Mouse (Mus musculus) lung, embryonic 16.5 days (tissue): ENCODE results near the gene Sipa1l2. TPM values are rescaled to one million over a fixed set of nuclear protein-coding genes. Genes with fewer than 3 reads are reported as not detected.

Experiments used
- ATAC-seq: fragments of 200-750 bp; cut with Nextera tagmentation; 2 replicates; pipeline ENCODE4 v1.8.0; 2017; ENCODE audit warnings: low read depth, mild to moderate bottlenecking, moderate library complexity
- H3K27ac ChIP-seq: fragments of 300-500 bp; sonication (generic); 2 replicates; pipeline ENCODE4 v1.5.1; 2014; ENCODE audit warnings: mild to moderate bottlenecking, control low read depth, low read length
- H3K27me3 ChIP-seq: fragments of 300-500 bp; sonication (generic); 2 replicates; pipeline ENCODE4 v1.6.1; 2014; ENCODE audit warnings: low read depth, low read length, mixed read lengths; ENCODE audit not compliant: control insufficient read depth, insufficient read depth
- H3K36me3 ChIP-seq: fragments of 300-500 bp; sonication (generic); 2 replicates; pipeline ENCODE4 v1.6.1; 2014; ENCODE audit warnings: low read length; ENCODE audit not compliant: control insufficient read depth, insufficient read depth
- H3K4me1 ChIP-seq: fragments of 300-500 bp; sonication (generic); replicated peaks from 2 replicates; pipeline ENCODE4 v1.6.1; 2014; ENCODE audit warnings: low read length, mixed read lengths; ENCODE audit not compliant: control insufficient read depth, insufficient read depth
- H3K4me2 ChIP-seq: fragments of 300-500 bp; sonication (generic); 2 replicates; pipeline ENCODE4 v1.6.1; 2014; ENCODE audit warnings: low read depth, low read length, control low read depth
- H3K4me3 ChIP-seq: fragments of 300-500 bp; sonication (generic); 2 replicates; pipeline ENCODE4 v1.5.1; 2014; ENCODE audit warnings: mild to moderate bottlenecking, low read length, control low read depth
- H3K9ac ChIP-seq: fragments of 300-500 bp; sonication (generic); 2 replicates; pipeline ENCODE4 v1.6.1; 2014; ENCODE audit warnings: low read length, control low read depth
- H3K9me3 ChIP-seq: fragments of 300-500 bp; sonication (generic); 2 replicates; pipeline ENCODE4 v1.6.1; 2016; ENCODE audit warnings: low read length; ENCODE audit not compliant: control insufficient read depth
- WGBS: fragments of 180-500 bp; shearing (Covaris S2); extraction: QIAGEN DNeasy Blood & Tissue Kit; methylation state at CpG from one replicate; pipeline ENCODE4 v1.1.7; 2014; 5-methylcytosine and 5-hydroxymethylcytosine counted together
- polyA plus RNA-seq: library from polyadenylated mRNA; unstranded; fragments of >200 nt; fragmentation: Nextera tagmentation; extraction: Ambion mirVana; gene quantifications from 2 replicates; pipeline ENCODE4 v1.2.1, GENCODE M21; 2015

Sipa1l2 gene
- polyA plus RNA-seq, 1 experiment from 2014 or later: 13.3 TPM

- H3K27me3 ChIP-seq: no peaks in the 10 kb centered on the region
- no peak overlapping the region for H3K9ac ChIP-seq
- H3K4me1 ChIP-seq: peaks cover 17% of the 10 kb centered on the region
- ATAC-seq: no peak
- no peaks in the 10 kb centered on the region for H3K9me3 ChIP-seq
- no peak overlapping the region for H3K4me3 ChIP-seq
- H3K36me3 ChIP-seq: no peaks in the 10 kb centered on the region
- 75% methylated on average over 5 of the region's 5 CpGs for WGBS
- no peak overlapping the region for H3K4me2 ChIP-seq
- no peak overlapping the region for H3K27ac ChIP-seq
Measured at GRCm38 (mm10) chr8:125500005-125500404, 69.6 kb downstream of the Sipa1l2 start.

- H3K9me3 ChIP-seq: no peaks in the 10 kb centered on the region
- H3K36me3 ChIP-seq: no peaks in the 10 kb centered on the region
- peaks cover 10% of the 10 kb centered on the region; the same call in 1 of the 2 replicates for H3K4me1 ChIP-seq
- H3K4me2 ChIP-seq: no peak overlapping the region
- no peak overlapping the region for H3K4me3 ChIP-seq
- H3K27me3 ChIP-seq: no peaks in the 10 kb centered on the region
- 0 out of 2 replicates have a peak overlapping the region, but pooled peaks have one; percentile 3 for H3K9ac ChIP-seq
- peak; percentile 38; the same call in 1 of the 2 replicates for ATAC-seq
- H3K27ac ChIP-seq: no peak overlapping the region
- 59% methylated on average over 10 of the region's 10 CpGs for WGBS
Measured at GRCm38 (mm10) chr8:125498508-125498907, 71.1 kb downstream of the Sipa1l2 start.

DNA sequence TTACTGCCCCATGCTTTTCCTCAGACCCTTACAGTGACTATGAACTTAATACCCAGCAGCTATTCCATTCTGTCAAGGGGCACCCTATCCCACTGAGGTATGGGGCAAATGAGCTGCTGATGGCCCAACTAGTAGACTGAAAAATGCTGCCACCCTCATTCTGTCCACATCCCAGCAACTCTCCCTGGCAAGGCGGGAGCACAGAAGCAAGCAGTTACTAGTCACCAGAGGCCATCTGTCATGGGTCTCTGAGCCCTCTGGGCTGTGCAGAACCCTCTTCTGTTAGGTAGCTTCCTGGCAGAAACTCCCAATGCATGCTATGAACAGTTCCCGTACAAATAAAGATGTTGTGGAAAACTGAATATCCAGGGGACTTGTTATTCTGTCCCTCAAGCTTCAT is 74.1 kb downstream of the Sipa1l2 start:
- H3K4me1 ChIP-seq: peaks cover 10% of the 10 kb centered on the region; the same call in 1 of the 2 replicates
- H3K27me3 ChIP-seq: no peaks in the 10 kb centered on the region
- H3K36me3 ChIP-seq: peaks cover 10% of the 10 kb centered on the region
- H3K4me2 ChIP-seq: no peak overlapping the region
- no peaks in the 10 kb centered on the region for H3K9me3 ChIP-seq
- 84% methylated on average over 2 of the region's 2 CpGs for WGBS
- H3K4me3 ChIP-seq: no peak overlapping the region
- ATAC-seq: no peak
- H3K9ac ChIP-seq: no peak overlapping the region
- H3K27ac ChIP-seq: no peak overlapping the region

GRCm38 (mm10) chr8:125493254-125493815 is 76.3 kb downstream of the Sipa1l2 start:
- Histone ChIP-seq H3K9me3 (no peaks in the 10 kb centered on the region), H3K4me2 (no peak overlapping the region), H3K27ac (no peak overlapping the region), H3K36me3 (peaks cover 15% of the 10 kb centered on the region), H3K4me1 (peaks cover 21% of the 10 kb centered on the region), H3K9ac (no peak overlapping the region), H3K4me3 (no peak overlapping the region), H3K27me3 (no peaks in the 10 kb centered on the region)
- no peak for ATAC-seq
- 31% methylated on average over 6 of the region's 6 CpGs for WGBS

- 64% methylated on average over 11 of the region's 11 CpGs for WGBS
- Histone ChIP-seq H3K4me3 (no peak overlapping the region), H3K9me3 (no peaks in the 10 kb centered on the region), H3K4me2 (no peak overlapping the region), H3K9ac (no peak overlapping the region), H3K27ac (no peak overlapping the region), H3K27me3 (no peaks in the 10 kb centered on the region), H3K36me3 (peaks cover 15% of the 10 kb centered on the region), H3K4me1 (peaks cover 21% of the 10 kb centered on the region)
- ATAC-seq: no peak
Measured at GRCm38 (mm10) chr8:125492416-125492815, 77.2 kb downstream of the Sipa1l2 start.

DNA sequence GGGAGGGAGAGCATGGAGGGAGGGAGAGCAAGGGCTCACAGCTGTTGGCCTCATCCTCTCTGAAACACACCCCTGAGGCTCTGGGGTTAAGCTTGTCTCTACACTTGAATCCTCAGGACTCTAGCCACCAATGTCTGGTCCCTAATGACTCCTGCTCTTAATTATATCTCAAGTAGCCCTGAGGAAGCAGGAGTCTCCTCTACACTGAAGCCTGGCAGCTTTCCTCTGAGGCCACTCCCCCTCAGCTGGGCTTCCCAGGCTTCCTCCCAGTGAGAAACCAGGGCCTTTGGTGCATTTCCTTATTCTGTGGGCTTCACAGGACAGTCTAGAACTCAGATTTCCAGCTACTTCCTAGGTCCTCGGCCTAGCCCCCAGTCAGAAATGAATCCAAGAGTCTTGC is 80.9 kb downstream of the Sipa1l2 start:
- Histone ChIP-seq H3K4me3 (no peak overlapping the region), H3K36me3 (peaks cover 17% of the 10 kb centered on the region), H3K27ac (peak overlapping the region; percentile 16; the same call in 1 of the 2 replicates), H3K9ac (no peak overlapping the region), H3K4me1 (peaks cover 15% of the 10 kb centered on the region), H3K4me2 (no peak overlapping the region), H3K27me3 (no peaks in the 10 kb centered on the region), H3K9me3 (no peaks in the 10 kb centered on the region)
- WGBS: 27% methylated on average over 1 of the region's 1 CpGs
- 0 out of 2 replicates have a peak, but pooled peaks have one; percentile 37 for ATAC-seq

- peaks cover 13% of the 10 kb centered on the region for H3K4me1 ChIP-seq
- 79% methylated on average over 3 of the region's 3 CpGs for WGBS
Measured at GRCm38 (mm10) chr8:125485715-125486114, 83.9 kb downstream of the Sipa1l2 start.

DNA sequence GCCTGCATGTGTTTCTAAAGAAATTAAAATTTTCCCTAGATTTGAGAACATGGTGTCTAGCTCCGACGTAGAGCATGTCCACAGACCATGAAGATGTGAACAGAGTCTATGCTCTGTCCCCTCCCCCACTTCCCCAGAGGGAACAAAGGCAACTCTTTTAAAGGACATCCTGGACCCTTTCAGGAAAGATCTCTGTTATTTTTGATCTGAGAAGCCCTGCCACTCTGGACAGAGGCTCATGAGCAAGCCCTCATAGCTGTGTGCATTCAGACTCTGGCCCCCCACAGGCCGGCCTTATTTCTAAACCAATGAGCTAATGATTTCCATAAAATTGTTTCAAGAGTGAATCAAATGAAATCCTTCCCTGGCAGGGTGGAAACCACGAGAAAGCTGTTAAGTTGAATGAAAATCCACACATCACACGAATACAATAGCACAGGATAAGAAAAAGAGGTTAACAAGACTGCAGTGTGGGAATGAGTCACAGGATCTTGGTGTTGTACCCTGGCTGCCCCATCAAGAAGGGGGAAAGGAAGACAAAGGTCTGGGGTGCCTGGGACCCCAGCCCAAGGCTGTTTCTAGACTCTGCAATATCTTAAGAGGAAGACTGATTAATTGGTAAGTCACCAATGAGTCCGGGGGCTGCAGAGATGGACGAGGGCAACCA is 84.9 kb downstream of the Sipa1l2 start:
- H3K4me3 ChIP-seq: no peak overlapping the region
- no peaks in the 10 kb centered on the region for H3K9me3 ChIP-seq
- H3K27me3 ChIP-seq: no peaks in the 10 kb centered on the region
- H3K27ac ChIP-seq: no peak overlapping the region; the same call in 1 of the 2 replicates
- peaks cover 19% of the 10 kb centered on the region for H3K36me3 ChIP-seq
- no peak overlapping the region for H3K4me2 ChIP-seq
- peaks cover 12% of the 10 kb centered on the region for H3K4me1 ChIP-seq
- no peak overlapping the region for H3K9ac ChIP-seq
- no peak for ATAC-seq
- WGBS: 64% methylated on average over 7 of the region's 7 CpGs

More at GRCm38 (mm10) chr8:125485715-125486114, 83.9 kb downstream of the Sipa1l2 start:
- Histone ChIP-seq H3K9ac (no peak overlapping the region), H3K36me3 (peaks cover 15% of the 10 kb centered on the region), H3K27me3 (no peaks in the 10 kb centered on the region), H3K27ac (no peak overlapping the region), H3K4me3 (no peak overlapping the region), H3K9me3 (no peaks in the 10 kb centered on the region), H3K4me2 (no peak overlapping the region)
- ATAC-seq: no peak

DNA sequence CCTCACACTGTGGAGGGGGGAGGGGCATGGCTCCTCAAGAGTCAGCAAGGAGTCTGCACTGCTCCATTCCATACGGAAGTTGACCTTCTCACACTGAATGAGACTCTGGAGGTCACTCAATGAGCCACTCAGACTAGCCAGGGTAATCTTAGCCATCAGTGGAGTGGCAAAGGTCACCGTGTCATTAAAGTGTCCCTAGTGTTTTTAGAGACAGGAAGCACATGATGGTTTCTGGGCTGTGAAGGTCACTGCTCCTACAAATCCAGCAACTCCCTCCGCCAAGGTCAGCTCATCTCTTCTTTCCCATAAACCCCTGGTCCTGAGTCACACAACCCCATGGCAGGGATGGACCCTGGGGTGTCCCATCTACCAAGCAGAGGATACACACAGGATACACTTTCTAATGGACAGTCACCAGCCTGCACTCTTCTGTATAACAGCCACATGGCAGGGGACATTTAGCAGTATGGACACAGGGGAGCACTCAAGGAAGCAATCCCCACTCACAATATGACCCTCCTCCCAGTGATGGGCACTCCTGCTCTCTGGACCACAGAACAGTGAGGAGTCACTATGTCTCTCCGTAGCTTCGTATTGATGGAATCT is 87.0 kb downstream of the Sipa1l2 start:
- Histone ChIP-seq H3K4me2 (no peak overlapping the region), H3K9ac (no peak overlapping the region), H3K27ac (no peak overlapping the region), H3K27me3 (no peaks in the 10 kb centered on the region), H3K4me3 (no peak overlapping the region), H3K36me3 (peaks cover 23% of the 10 kb centered on the region), H3K4me1 (0 out of 2 replicates have a peak, but pooled peaks cover 2% of the 10 kb centered on the region), H3K9me3 (no peaks in the 10 kb centered on the region)
- ATAC-seq: no peak
- 77% methylated on average over 5 of the region's 5 CpGs for WGBS
